Mouse (Mus musculus): Measurements from ENCODE around the gene Misp.

DNA sequence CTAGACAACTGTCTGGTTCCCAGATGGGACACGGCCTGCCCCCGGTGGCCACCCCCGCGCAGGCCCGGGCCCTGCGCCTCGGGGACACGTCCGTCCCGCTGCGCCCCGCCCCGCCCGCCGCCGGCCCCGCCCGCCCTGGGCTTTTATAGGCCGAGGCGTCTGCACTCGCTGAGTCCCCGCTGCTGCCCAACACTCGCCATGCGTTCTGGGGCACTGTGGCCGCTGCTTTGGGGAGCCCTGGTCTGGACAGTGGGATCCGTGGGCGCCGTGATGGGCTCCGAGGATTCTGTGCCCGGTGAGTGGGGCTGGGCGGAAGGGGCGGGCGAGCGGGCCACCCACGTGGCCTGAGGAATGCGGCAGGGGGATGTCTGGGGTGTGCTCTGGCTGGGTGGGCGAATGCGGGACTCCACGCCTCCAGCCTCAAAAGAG, 43.7 kb upstream of the Misp start, which contains the start of gene Fstl3:
- TF ChIP-seq CTCF (IDR thresholded peaks at IDR 0.05; ENCODE audit: low read depth, low read length), result no peak
- no peak for TF ChIP-seq POLR2A (IDR thresholded peaks at IDR 0.05; ENCODE audit: extremely low read depth, insufficient read depth, low read length)

Data from liver, adult 2 months (tissue).